ENCODE assay signal across 13 mouse cellular contexts in genomic region chr11:115679554-115680238, GRCm38 (mm10). TPM values are rescaled to one million over a fixed set of nuclear protein-coding genes. Genes with fewer than 3 reads are reported as not detected.
DNase-seq lines count a peak whose midpoint lies in the region; ATAC-seq and TF ChIP-seq lines count a peak whose summit lies in the region.
"Had no signal": no experiment of that assay in that cellular context is flagged by ENCODE, and none has a peak within 500 bp of the region (broad histone marks: within the 10 kb centered on the region; RNA-seq: fewer than 3 reads in every experiment).

No protein-coding gene starts in this region.

- H3K9me3 ChIP-seq in heart, embryonic 14.5 days (ENCODE audit: control insufficient read depth, low read length): no peaks in the 10 kb centered on the region
- H3K9me3 ChIP-seq in limb, embryonic 15.5 days: no peaks in the 10 kb centered on the region
- no peaks in the 10 kb centered on the region for H3K9me3 ChIP-seq in limb, embryonic 10.5 days (replicated peaks)
- H3K9me3 ChIP-seq: forebrain, embryonic 12.5 days; midbrain, embryonic 12.5 days had no signal

- DNase-seq in heart, postnatal 10 days: no peak
- DNase-seq in limb, embryonic 10.5 days (ENCODE audit: low spot score): no peak
- peak; percentile 17 for DNase-seq in kidney, postnatal 14 days
- no peak for DNase-seq in urinary bladder, postnatal 14 days (ENCODE audit: low spot score)
- no peak for DNase-seq in layer of hippocampus, postnatal 14 days (ENCODE audit: low spot score in 2 of 2)
- DNase-seq: lung, postnatal 36 days had no signal

- H3K4me3 ChIP-seq in heart, embryonic 14.5 days (ENCODE audit: control insufficient read depth in 1 of 2, insufficient read depth in 1 of 2, low read depth in 1 of 2, low read length in 2 of 2): no peak overlapping the region
- no peak overlapping the region for H3K4me3 ChIP-seq in limb, embryonic 15.5 days
- H3K4me3 ChIP-seq in limb, embryonic 10.5 days: no peak overlapping the region
- no peak overlapping the region for H3K4me3 ChIP-seq in small intestine, adult 2 months (ENCODE audit: low read depth, low read length)
- H3K4me3 ChIP-seq: forebrain, embryonic 12.5 days; midbrain, embryonic 12.5 days; myocyte had no signal

- H3K9ac ChIP-seq in heart, embryonic 14.5 days (ENCODE audit: low read length): no peak overlapping the region
- H3K9ac ChIP-seq in limb, embryonic 15.5 days: no peak overlapping the region
- H3K9ac ChIP-seq: forebrain, embryonic 12.5 days; midbrain, embryonic 12.5 days had no signal

- no peak for ATAC-seq in heart, embryonic 14.5 days (ENCODE audit: insufficient number of reproducible peaks, insufficient read depth, low FRiP score, low read depth)
- ATAC-seq in limb, embryonic 15.5 days (ENCODE audit: insufficient number of reproducible peaks, low FRiP score, low TSS enrichment, low read depth): no peak
- ATAC-seq: activated CD4-positive, CD25-positive, alpha-beta regulatory T cell, adult 4 months had no signal

- WGBS in heart, embryonic 14.5 days: 87% methylated on average over 9 of the region's 9 CpGs
- WGBS in limb, embryonic 15.5 days: 89% methylated on average over 9 of the region's 9 CpGs
- WGBS in limb, embryonic 10.5 days: 93% methylated on average over 9 of the region's 9 CpGs
- WGBS in small intestine, adult 2 months: 40% methylated on average over 9 of the region's 9 CpGs

- no peaks in the 10 kb centered on the region for H3K27me3 ChIP-seq in heart, embryonic 14.5 days (ENCODE audit: control insufficient read depth, insufficient read depth, low read length)
- no peaks in the 10 kb centered on the region for H3K27me3 ChIP-seq in limb, embryonic 15.5 days
- H3K27me3 ChIP-seq in limb, embryonic 10.5 days (ENCODE audit: low read depth, poor library complexity, severe bottlenecking): no peaks in the 10 kb centered on the region
- H3K27me3 ChIP-seq in small intestine, adult 2 months (ENCODE audit: control insufficient read depth, insufficient read depth, low read length): no peaks in the 10 kb centered on the region
- H3K27me3 ChIP-seq: forebrain, embryonic 12.5 days; midbrain, embryonic 12.5 days had no signal

- TF ChIP-seq POLR2A in small intestine, adult 2 months (IDR thresholded peaks at IDR 0.05; ENCODE audit: low read depth, low read length): no peak

- H3K27ac ChIP-seq in heart, embryonic 14.5 days (replicated peaks in 1 of 2; ENCODE audit: control insufficient read depth in 1 of 2, insufficient read depth in 1 of 2, low read depth in 2 of 2, low read length in 2 of 2): peak overlapping the region; percentile 6 to 46
- 0 out of 2 replicates have a peak overlapping the region, but pooled peaks have one; percentile 27 for H3K27ac ChIP-seq in limb, embryonic 15.5 days
- H3K27ac ChIP-seq in limb, embryonic 10.5 days: no peak overlapping the region
- peak overlapping the region; percentile 93 for H3K27ac ChIP-seq in small intestine, adult 2 months (ENCODE audit: insufficient read depth, low read depth, low read length)
- H3K27ac ChIP-seq: forebrain, embryonic 12.5 days; midbrain, embryonic 12.5 days had no signal

- intact Hi-C loops in heart, postnatal 10 days (cut with DNase I): no loop called here

- peaks cover 8 to 12% of the 10 kb centered on the region in 2 experiments for H3K4me1 ChIP-seq in heart, embryonic 14.5 days (ENCODE audit: control insufficient read depth in 2 of 2, insufficient read depth in 2 of 2, low read length in 2 of 2)
- H3K4me1 ChIP-seq in limb, embryonic 15.5 days: no peaks in the 10 kb centered on the region
- no peaks in the 10 kb centered on the region for H3K4me1 ChIP-seq in limb, embryonic 10.5 days
- peaks cover 18% of the 10 kb centered on the region; the same call in 1 of the 2 replicates for H3K4me1 ChIP-seq in small intestine, adult 2 months (ENCODE audit: control insufficient read depth, insufficient read depth, insufficient read length, low read length)
- H3K4me1 ChIP-seq: forebrain, embryonic 12.5 days; midbrain, embryonic 12.5 days had no signal

- TF ChIP-seq CTCF in small intestine, adult 2 months (IDR thresholded peaks at IDR 0.05; ENCODE audit: extremely low read depth, insufficient read length, insufficient replicate concordance, low read depth, low read length): no peak

- H3K36me3 ChIP-seq in heart, embryonic 14.5 days (ENCODE audit: control insufficient read depth, insufficient read depth, low read length): peaks cover 32% of the 10 kb centered on the region
- peaks cover 23% of the 10 kb centered on the region for H3K36me3 ChIP-seq in limb, embryonic 15.5 days
- peaks cover 67% of the 10 kb centered on the region for H3K36me3 ChIP-seq in limb, embryonic 10.5 days
- H3K36me3 ChIP-seq in small intestine, adult 2 months (ENCODE audit: control insufficient read depth, insufficient read depth, low read length): peaks cover 18% of the 10 kb centered on the region

- no peak overlapping the region for H3K4me2 ChIP-seq in heart, embryonic 14.5 days (ENCODE audit: low read length)
- no peak overlapping the region for H3K4me2 ChIP-seq in limb, embryonic 15.5 days
- H3K4me2 ChIP-seq: forebrain, embryonic 12.5 days; midbrain, embryonic 12.5 days had no signal

RNA-seq across cellular contexts. Expression of gene Grb2, which starts 28.7 kb away (rescaled TPM):
- polyA plus RNA-seq in heart, embryonic 14.5 days (2014; fragmentation: Nextera tagmentation; extraction: Ambion mirVana): 59.4 and 63.9 TPM in 2 replicates
- 100 to 1,000 TPM; 122 to 144 TPM for total RNA-seq in heart, postnatal 10 days (2021)
- 87.7 and 93.9 TPM in 2 replicates for polyA plus RNA-seq in limb, embryonic 15.5 days (2015; fragmentation: Nextera tagmentation; extraction: Ambion mirVana)
- polyA plus RNA-seq in limb, embryonic 10.5 days (2016; fragmentation: Nextera tagmentation; extraction: Ambion mirVana): 77.2 and 87.8 TPM in 2 replicates
- 13.0 and 34.8 TPM in 2 replicates for polyA plus RNA-seq in small intestine, adult 2 months (2012; rRNA removed)
- 100 to 1,000 TPM; 178 to 182 TPM for total RNA-seq in layer of hippocampus, postnatal 14 days (2021)

RNA-seq across cellular contexts. Expression of gene Slc25a19, which starts 51.6 kb away (rescaled TPM):
- 42.8 and 46.0 TPM in 2 replicates for polyA plus RNA-seq in heart, embryonic 14.5 days (2014; fragmentation: Nextera tagmentation; extraction: Ambion mirVana)
- 10 to 100 TPM; 40.3 to 41.1 TPM for total RNA-seq in heart, postnatal 10 days (2021)
- 24.0 and 24.7 TPM in 2 replicates for polyA plus RNA-seq in limb, embryonic 15.5 days (2015; fragmentation: Nextera tagmentation; extraction: Ambion mirVana)
- polyA plus RNA-seq in limb, embryonic 10.5 days (2016; fragmentation: Nextera tagmentation; extraction: Ambion mirVana): 27.2 and 27.8 TPM in 2 replicates
- polyA plus RNA-seq in small intestine, adult 2 months (2012; rRNA removed): 11.3 and 19.6 TPM in 2 replicates
- total RNA-seq in layer of hippocampus, postnatal 14 days (2021): 10 to 100 TPM; 54.0 to 57.1 TPM
